8 mouse cellular contexts compared by ENCODE assay signal in genomic region chr12:86823855-86824589, GRCm38 (mm10).
A peak's percentile ranks its signal among the peaks of the same experiment; 100 is the strongest.
DNase-seq lines count a peak whose midpoint lies in the region; ATAC-seq and TF ChIP-seq lines count a peak whose summit lies in the region.

No protein-coding gene starts in this region.

- peak overlapping the region; percentile 49 for H3K4me2 ChIP-seq in embryonic facial prominence, embryonic 15.5 days (replicated peaks)
- H3K4me2 ChIP-seq in kidney, embryonic 14.5 days (replicated peaks; ENCODE audit: low read depth, low read length), result peak overlapping the region; percentile 42; the same call in 1 of the 2 replicates

- TF ChIP-seq POLR2A in liver, adult 2 months (IDR thresholded peaks at IDR 0.05; ENCODE audit: extremely low read depth, insufficient read depth, low read length), result no peak

- H3K79me2 ChIP-seq in liver, adult 2 months (ENCODE audit: control insufficient read depth, insufficient read depth, low read length), result no peaks in the 10 kb centered on the region

- peaks cover 60% of the 10 kb centered on the region for H3K4me1 ChIP-seq in embryonic facial prominence, embryonic 15.5 days
- peaks cover 61% of the 10 kb centered on the region for H3K4me1 ChIP-seq in heart, embryonic 10.5 days
- peaks cover 30% of the 10 kb centered on the region for H3K4me1 ChIP-seq in kidney, embryonic 14.5 days (ENCODE audit: control insufficient read depth, insufficient read depth, low read length)
- H3K4me1 ChIP-seq in liver, adult 2 months (ENCODE audit: control insufficient read depth, insufficient read depth, low read length), result peaks cover 14% of the 10 kb centered on the region

- H3K27me3 ChIP-seq in embryonic facial prominence, embryonic 15.5 days, result no peaks in the 10 kb centered on the region
- H3K27me3 ChIP-seq in heart, embryonic 10.5 days (ENCODE audit: insufficient read depth, poor library complexity, severe bottlenecking), result no peaks in the 10 kb centered on the region
- no peaks in the 10 kb centered on the region for H3K27me3 ChIP-seq in kidney, embryonic 14.5 days (ENCODE audit: control insufficient read depth, insufficient read depth, low read length)
- H3K27me3 ChIP-seq in liver, adult 2 months (ENCODE audit: control insufficient read depth, insufficient read depth, low read length), result no peaks in the 10 kb centered on the region

- no peaks in the 10 kb centered on the region for H3K9me3 ChIP-seq in embryonic facial prominence, embryonic 15.5 days (replicated peaks)
- H3K9me3 ChIP-seq in heart, embryonic 10.5 days, result no peaks in the 10 kb centered on the region
- no peaks in the 10 kb centered on the region for H3K9me3 ChIP-seq in kidney, embryonic 14.5 days (ENCODE audit: control insufficient read depth, low read length)

- H3K36me3 ChIP-seq in embryonic facial prominence, embryonic 15.5 days, result no peaks in the 10 kb centered on the region
- no peaks in the 10 kb centered on the region for H3K36me3 ChIP-seq in heart, embryonic 10.5 days
- no peaks in the 10 kb centered on the region for H3K36me3 ChIP-seq in kidney, embryonic 14.5 days (ENCODE audit: control insufficient read depth, insufficient read depth, low read length)
- H3K36me3 ChIP-seq in liver, adult 2 months (ENCODE audit: control insufficient read depth, insufficient read depth, low read length), result no peaks in the 10 kb centered on the region

- peak overlapping the region; percentile 97 for H3K27ac ChIP-seq in embryonic facial prominence, embryonic 15.5 days (replicated peaks)
- peak overlapping the region; percentile 95 for H3K27ac ChIP-seq in heart, embryonic 10.5 days
- peak overlapping the region; percentile 98 for H3K27ac ChIP-seq in kidney, embryonic 14.5 days (ENCODE audit: low read depth, low read length)
- H3K27ac ChIP-seq in liver, adult 2 months (replicated peaks; ENCODE audit: insufficient read depth, low read depth, low read length), result peak overlapping the region; percentile 25

- H3K9ac ChIP-seq in embryonic facial prominence, embryonic 15.5 days, result 0 out of 2 replicates have a peak overlapping the region, but pooled peaks have one; percentile 16
- peak overlapping the region; percentile 52; the same call in 1 of the 2 replicates for H3K9ac ChIP-seq in kidney, embryonic 14.5 days (ENCODE audit: low read depth, low read length)
- peak overlapping the region; percentile 60 for H3K9ac ChIP-seq in liver, adult 2 months (ENCODE audit: low read depth, low read length)

- TF ChIP-seq CTCF in liver, adult 2 months (IDR thresholded peaks at IDR 0.05; ENCODE audit: low read depth, low read length), result no peak

- ATAC-seq in embryonic facial prominence, embryonic 15.5 days (ENCODE audit: insufficient number of reproducible peaks, low FRiP score, low TSS enrichment, low read depth), result peak; percentile 90
- ATAC-seq in kidney, embryonic 14.5 days (ENCODE audit: low FRiP score, low TSS enrichment), result peak; percentile 94

- WGBS in embryonic facial prominence, embryonic 15.5 days, result 1% methylated on average over 28 of the region's 29 CpGs
- WGBS in heart, embryonic 10.5 days, result 1% methylated on average over 29 of the region's 29 CpGs
- WGBS in kidney, embryonic 14.5 days, result under 1% methylated on average over 28 of the region's 29 CpGs
- 28% methylated on average over 29 of the region's 29 CpGs for WGBS in liver, adult 2 months

- peak; percentile 98 for DNase-seq in A20 (ENCODE audit: low read depth, low spot score)
- DNase-seq in adrenal gland, postnatal 4 days (ENCODE audit: low spot score in 2 of 2), result peak; percentile 61 to 78
- DNase-seq in heart, embryonic 10.5 days (ENCODE audit: low spot score), result peak; percentile 90
- no peak for DNase-seq in liver, adult 2 months (ENCODE audit: extremely low read depth, low read depth, low spot score)
- DNase-seq in monocyte, adult 2 months (ENCODE audit: low read depth in 1 of 2, low spot score in 2 of 2), result peak; percentile 72 to 84
- peak; percentile 70 to 84 for DNase-seq in spleen, postnatal 14 days (ENCODE audit: low spot score in 2 of 2)

- peak overlapping the region; percentile 27 for H3K4me3 ChIP-seq in embryonic facial prominence, embryonic 15.5 days (replicated peaks)
- H3K4me3 ChIP-seq in heart, embryonic 10.5 days, result peak overlapping the region; percentile 48
- peak overlapping the region; percentile 5; the same call in 1 of the 2 replicates for H3K4me3 ChIP-seq in kidney, embryonic 14.5 days (ENCODE audit: low read length)
- peak overlapping the region; percentile 43; the same call in 1 of the 2 replicates for H3K4me3 ChIP-seq in liver, adult 2 months (ENCODE audit: insufficient read depth, low read depth, low read length)

Comparison
In these comparisons a context has a peak if more than half of its experiments do, and no peak if none do; other contexts are left out.
1. H3K27ac ChIP-seq: peak in every context shown above with its lines; median percentile 98 in kidney, embryonic 14.5 days; 97 in embryonic facial prominence, embryonic 15.5 days; 95 in heart, embryonic 10.5 days; 25 in liver, adult 2 months.